Mouse (Mus musculus): Measurements from ENCODE around the gene Ankrd44.

GRCm38 (mm10) chr1:54856502-54856901 lies 69.7 kb downstream of the Ankrd44 start:
- TF ChIP-seq CTCF (IDR thresholded peaks at IDR 0.05; ENCODE audit: extremely low read depth, insufficient read length, insufficient replicate concordance, low read depth, low read length) (no peak), POLR2A (IDR thresholded peaks at IDR 0.05; ENCODE audit: low read depth, low read length) (no peak)

Data from small intestine, adult 2 months (tissue).